Mouse (Mus musculus) thymus, adult 18-20 months (tissue): ENCODE data around the gene Psen1.
A peak's percentile ranks its signal among the peaks of the same experiment; 100 is the strongest.

Experiments used
- DNase-seq, 2 experiments: peaks; one replicate each; pipeline ENCODE4 v3.0.0; 2022; ENCODE audit warnings: mixed read lengths in 2 of 2

Gene Psen1

DNA sequence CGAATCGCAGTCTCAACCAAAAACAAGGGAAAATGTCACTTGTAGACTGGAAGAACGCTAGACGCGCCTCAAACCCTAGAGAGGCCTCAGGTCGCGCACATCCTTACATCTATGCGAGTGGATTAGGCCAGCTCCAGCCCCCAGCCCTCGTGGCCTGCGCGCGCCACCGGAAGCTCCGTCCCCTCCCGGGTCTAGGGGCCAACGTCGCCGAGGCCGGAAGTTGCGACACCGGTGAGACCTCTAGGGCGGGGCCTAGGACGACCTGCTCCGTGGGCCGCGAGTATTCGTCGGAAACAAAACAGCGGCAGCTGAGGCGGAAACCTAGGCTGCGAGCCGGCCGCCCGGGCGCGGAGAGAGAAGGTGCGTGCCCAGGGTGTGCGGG lies at the start of gene Psen1:
Gene Psen1, plus strand, starts transcription at position 219 of the 382 bp plus-strand sequence.
- peak; percentile 86 to 91 for DNase-seq

DNA sequence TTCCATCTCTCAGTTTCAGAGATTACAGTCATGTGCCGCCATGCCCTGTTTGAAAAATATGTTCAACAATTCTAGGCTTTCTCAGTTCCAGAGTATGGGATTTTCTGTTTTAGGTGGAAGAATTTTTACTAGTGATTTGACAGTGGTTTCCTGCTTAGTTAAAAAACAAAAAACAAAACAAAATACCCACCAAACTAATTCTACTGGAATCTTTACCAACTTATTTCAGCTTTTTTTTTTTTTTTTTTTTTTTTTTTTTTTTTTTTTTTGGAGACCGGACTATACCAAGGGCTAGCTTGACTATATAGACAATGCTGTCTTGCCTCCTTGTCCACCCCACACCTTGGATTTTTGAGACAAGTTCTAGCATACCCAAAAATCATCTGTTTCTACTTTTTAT lies 46.7 kb upstream of the Psen1 start:
- DNase-seq: no peak

GRCm38 (mm10) chr12:83643116-83643515 lies 44.8 kb upstream of the Psen1 start:
- no peak for DNase-seq

GRCm38 (mm10) chr12:83650346-83650745 lies 37.6 kb upstream of the Psen1 start:
- no peak for DNase-seq

DNA sequence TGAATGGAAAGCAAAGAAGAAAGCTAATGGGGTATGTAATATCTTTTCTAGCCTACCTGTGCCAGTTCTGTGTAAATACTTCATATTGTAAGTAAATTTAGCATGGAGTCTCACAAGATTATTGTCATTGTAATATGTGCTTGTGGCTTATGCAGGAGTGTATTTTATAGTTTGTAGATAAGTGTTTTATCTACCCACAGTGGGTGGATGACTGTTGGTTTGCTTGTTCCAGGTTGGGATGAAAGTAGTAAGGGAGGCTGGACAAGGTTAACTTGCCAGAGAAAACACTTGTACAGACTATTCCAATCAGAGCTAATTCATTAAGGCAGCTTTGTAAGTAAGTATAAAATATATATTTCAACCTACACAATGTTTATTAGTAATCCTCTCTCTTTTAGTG lies 36.5 kb upstream of the Psen1 start:
- DNase-seq: no peak

GRCm38 (mm10) chr12:83685466-83685865 lies 2.5 kb upstream of the Psen1 start:
- no peak for DNase-seq

DNA sequence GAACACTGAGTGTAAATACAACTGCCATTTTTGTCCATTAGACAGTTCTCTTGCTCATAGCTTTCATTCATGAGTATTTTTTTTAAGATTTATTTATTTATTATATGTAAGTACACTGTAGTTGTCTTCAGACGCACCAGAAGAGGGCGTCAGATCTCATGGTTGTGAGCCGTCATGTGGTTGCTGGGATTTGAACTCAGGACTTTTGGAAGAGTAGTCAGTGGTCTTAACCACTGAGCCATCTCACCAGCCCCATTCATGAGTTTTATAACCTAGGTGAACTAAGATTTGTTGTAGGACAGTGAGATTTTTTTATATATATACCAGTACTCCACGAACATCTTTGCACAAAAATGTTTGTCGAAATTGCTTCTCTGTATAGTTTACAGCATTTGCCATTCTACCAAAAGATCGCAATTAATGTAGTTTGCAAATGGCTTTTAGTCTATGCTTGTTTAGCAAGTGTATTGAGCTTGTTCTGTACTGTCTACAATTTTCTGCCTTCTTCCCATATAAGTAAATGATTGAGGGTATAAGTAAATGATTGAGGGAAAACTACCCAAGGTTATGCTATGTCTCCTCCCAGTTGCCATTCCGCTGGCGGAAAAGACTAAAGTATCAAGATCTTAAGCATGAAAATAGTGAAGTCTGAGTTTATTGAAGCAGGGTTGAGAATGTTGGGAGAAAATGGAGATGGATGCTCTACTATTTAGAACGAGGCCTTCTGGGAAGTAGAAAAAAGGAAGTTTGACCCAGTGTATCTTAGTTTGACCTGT lies 1.2 kb upstream of the Psen1 start:
- no peak for DNase-seq

- no peak for DNase-seq
Measured at GRCm38 (mm10) chr12:83688316-83689086, 549 bp downstream of the Psen1 start.

- DNase-seq: peak in 1 of 2 experiments; percentile 23
Measured at GRCm38 (mm10) chr12:83689087-83689432, 1.1 kb downstream of the Psen1 start.

DNA sequence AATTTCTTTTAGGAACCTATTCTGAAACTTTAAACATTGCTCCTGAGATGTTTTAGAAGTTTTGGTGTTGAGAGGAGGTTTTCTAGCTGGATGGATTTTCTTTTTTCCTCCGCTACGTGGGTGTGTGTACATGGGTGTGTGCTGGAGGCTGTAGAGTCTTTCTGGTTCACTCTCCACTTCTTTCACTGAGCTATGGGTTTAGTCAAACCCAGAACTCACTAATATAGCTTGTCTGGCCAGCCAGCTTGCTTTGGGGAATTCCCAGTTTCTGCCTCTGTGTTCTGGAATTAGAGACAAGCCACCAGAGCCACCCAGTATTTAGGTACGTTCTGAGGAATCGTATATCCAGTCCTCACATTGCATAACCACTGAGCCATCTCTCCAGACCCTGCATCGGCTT lies 6.1 kb downstream of the Psen1 start:
- no peak for DNase-seq

DNA sequence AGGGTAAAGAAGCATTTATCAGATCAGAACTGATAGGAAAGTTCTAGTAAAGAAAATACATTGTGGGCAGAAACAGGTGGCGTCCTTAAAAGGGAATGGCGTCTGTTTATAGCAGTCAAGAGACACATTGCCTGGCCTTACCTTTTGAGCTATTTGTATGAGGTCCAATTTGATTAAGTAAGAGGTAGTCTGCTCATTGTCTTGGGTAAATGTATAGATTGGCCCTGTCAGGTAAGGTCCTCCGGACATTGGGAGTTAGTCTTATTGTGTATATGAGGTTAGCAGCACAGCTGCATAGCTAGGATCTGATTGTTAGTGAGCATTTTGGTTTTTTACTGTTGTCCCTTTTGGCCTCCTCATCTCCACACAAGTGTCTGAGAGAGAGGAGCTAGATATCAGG lies 6.7 kb downstream of the Psen1 start:
- no peak for DNase-seq

DNA sequence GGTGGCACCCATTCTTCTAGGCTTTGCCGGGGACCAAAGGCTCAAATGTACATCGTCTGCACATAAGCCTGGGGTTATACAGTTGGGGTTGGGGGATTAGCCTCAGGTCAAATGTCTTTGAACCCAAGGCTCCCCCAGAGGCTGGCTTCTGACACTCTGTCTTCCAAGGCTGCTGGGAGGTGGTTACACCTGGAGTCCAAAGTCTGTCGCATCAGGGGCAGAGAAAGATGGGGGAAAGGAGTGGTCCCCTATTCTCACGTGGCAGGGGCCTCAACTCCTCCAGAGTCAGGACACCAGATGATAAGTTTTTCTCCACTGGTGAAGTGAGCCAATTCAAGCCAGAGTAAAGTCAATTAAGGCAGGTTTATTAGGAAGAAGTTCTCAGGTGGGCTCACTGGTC lies 10.7 kb downstream of the Psen1 start:
- no peak for DNase-seq

- DNase-seq: no peak
Measured at GRCm38 (mm10) chr12:83701608-83702007, 13.7 kb downstream of the Psen1 start.

DNA sequence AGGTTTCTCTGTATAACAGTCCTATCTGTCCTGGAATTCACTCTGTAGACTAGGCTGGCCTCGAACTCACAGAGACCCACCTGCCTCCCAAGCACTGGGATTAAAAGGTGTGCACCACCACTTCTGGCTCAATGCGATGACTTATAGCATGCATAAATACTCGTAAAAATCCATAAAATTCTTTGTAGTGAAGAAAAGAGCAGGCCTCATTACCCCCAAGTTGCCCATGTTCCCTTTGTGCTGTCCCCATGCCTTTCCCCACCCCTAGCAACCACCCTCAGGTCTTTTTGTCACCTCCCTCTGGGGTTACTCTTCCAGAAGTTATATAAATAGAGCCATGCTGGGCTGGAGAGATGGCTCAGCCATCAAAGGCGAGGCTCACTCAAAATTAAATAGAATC lies 14.8 kb downstream of the Psen1 start:
- no peak for DNase-seq

DNA sequence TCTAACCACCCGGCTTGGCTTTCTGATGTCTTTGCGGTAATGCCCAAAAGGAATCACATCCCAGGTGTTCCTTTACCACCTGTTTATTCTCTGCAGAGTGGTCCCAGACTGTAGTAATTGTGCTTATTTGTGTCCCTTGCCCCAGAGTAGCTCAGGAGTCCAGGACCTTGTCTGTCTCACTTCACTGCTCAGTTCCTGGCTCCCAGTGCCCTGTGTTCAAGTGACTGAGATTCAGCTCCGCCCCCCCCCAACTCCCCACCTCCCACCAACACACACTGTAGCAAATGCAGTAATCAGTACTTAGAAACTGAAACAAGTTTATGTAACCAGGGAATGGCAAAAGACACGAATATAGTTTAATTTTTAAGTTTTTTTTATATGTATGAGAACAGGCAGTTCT lies 19.0 kb downstream of the Psen1 start:
- no peak for DNase-seq

DNA sequence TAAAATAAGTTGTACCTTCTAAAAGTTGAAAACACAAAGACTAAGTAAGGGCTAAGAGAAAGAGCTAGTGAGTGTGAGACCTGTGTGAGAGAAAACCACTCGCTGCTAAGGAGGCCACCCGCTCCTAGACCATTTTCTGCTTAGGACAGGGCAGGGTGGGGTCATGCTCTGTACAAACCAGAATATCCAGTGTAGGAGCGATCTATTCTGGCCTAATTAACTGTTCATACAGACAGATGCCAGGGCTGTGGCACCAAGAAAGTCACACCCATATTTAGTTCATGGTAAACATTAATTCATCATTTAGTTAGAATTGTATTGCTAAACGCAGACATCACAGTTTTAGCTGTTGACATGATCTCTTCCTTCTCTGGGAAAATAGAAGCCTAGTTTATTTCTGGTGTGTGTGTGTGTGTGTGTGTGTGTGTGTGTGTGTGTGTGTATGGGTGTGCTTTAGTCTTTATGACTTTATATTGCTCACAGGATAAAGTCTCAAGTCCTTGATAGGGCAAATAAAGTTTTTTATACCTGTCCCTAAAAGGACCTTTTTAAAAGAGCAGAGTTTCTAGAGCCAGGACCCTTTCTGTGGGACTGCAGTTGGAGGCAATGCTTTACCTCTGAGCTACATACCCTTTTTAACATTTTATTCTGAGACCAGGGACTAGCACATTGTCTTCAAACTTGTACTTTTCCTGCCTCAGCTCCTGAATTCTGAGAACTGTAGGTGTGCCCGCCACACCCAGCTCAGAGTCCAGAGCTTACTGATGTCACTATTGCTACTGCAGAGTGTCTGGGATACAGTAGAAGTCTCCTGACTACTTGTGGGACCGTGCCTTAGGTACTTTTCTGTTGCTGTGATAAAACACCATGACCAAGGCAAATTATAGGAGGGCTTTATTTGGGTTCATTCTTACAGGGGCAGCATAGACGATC lies 20.5 kb downstream of the Psen1 start:
- DNase-seq: no peak

GRCm38 (mm10) chr12:83709934-83710333 lies 22.0 kb downstream of the Psen1 start:
- no peak for DNase-seq

GRCm38 (mm10) chr12:83713749-83714148 lies 25.8 kb downstream of the Psen1 start:
- DNase-seq: no peak

DNA sequence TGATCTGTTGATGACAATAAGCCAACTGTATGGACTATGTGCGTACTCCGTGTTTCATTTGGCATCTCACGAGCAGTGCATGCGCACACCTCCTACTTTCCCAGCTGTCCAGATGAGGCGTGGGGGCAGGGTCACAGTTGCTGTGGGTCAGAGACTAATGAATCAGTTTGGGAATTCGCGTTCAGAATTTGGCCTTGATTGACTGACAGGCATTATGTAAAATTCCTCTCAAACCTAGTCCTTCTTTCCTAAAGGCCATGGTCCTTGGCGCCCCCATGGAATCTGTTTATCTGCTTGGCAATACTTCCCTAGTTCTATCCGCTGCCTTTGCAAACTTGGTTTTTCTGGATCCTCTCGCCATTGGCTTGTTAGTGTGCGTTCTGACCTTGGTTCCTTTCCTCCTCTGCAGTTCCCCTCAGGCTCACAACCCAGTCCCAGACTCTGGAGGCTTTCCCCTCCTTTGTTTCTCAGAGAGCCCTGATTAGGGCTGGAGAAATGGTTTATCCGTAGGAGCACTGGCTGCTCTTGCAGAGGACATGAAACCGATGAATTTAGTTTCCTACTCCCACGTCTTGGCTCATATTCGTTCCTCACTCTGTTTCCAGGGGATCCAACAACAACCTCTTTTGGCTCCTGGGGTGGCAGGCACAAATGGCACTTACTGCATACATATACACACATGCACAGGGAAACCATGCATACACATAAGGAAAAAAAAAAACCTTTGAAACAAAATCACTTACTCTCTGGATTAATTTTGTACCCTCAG lies 28.6 kb downstream of the Psen1 start:
- DNase-seq: no peak

GRCm38 (mm10) chr12:83719431-83719830 lies 31.5 kb downstream of the Psen1 start:
- DNase-seq: no peak

DNA sequence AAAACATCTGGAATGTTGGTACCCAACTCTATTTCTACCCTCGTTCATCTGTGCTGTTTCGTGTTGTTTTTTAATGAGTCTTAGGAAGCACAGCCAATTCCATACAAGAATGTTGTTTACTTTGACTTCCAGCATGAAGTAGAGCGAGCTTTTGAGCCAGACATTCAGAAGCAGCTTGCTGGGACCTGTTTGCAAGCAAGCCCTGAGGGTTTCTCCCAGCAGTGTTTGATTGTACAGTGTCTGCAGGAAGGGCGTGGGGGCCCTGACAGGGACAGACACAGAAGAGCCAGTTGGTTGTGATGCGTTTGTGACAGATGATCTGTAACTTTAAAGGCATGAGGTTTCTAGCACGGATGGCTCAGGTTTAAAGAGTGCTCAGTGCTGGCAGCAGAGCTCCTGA lies 33.3 kb downstream of the Psen1 start:
- no peak for DNase-seq

DNA sequence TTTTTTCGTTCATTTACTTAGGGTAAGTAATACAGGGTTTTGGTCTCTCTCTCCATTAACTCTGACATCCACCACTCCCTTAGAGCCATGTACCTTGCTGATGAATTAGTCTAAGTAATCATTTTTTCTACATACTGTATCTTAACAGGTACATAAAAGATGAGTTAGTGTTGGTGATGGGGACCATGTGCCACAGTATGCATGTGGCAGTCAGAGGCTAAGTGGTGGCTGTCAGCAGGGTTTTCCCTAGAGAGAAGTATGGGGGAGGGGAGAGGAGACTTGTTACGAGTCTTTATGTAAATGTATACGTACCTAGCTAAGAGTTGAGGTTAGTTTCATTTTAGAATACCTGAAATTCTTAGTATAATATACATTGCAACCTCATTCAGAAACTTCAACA lies 35.1 kb downstream of the Psen1 start:
- DNase-seq: no peak
